Mouse (Mus musculus) gastrocnemius, adult 2 months (tissue): ENCODE data around the gene Aldh3a2. TPM values are rescaled to one million over a fixed set of nuclear protein-coding genes. Genes with fewer than 3 reads are reported as not detected.

Source experiments
- DNase-seq: peaks from one replicate; pipeline ENCODE4 v3.0.0; 2022
- H3K27ac ChIP-seq: fragments of 200-600 bp; 2 replicates; pipeline ENCODE4 v1.8.1; 2022; ENCODE audit warnings: mild to moderate bottlenecking
- H3K4me3 ChIP-seq: fragments of 200-600 bp; 2 replicates; pipeline ENCODE4 v1.8.1; 2022; ENCODE audit warnings: mild to moderate bottlenecking, moderate library complexity
- CTCF ChIP-seq: fragments of 200-600 bp; IDR thresholded peaks from 2 replicates; pipeline ENCODE4 v1.8.1; 2022; ENCODE audit warnings: antibody characterized with exemption, mild to moderate bottlenecking, moderate library complexity
- intact Hi-C: fragments of 180-260 bp; cut with DNase I; formaldehyde crosslinking; loops from one replicate; pipeline ENCODE4 v1.15.1; 2025
- total RNA-seq, 2 experiments: library from RNA; stranded (reverse); gene quantifications; 2 replicates each; pipeline ENCODE4 v1.2.3; 2021

Aldh3a2 gene
- total RNA-seq, 2 experiments from 2014 or later = 12.0 to 13.0 TPM

- intact Hi-C loops = no loop called here
Observed at GRCm38 (mm10) chr11:61222971-61223745, 44.1 kb downstream of the Aldh3a2 start.

GRCm38 (mm10) chr11:61222007-61222406 lies 45.3 kb downstream of the Aldh3a2 start:
- TF ChIP-seq CTCF = no peak

More at GRCm38 (mm10) chr11:61222971-61223745, 44.1 kb downstream of the Aldh3a2 start:
- peak overlapping the region; percentile 59; the same call in 1 of the 2 replicates for H3K27ac ChIP-seq
- H3K4me3 ChIP-seq = no peak overlapping the region
- TF ChIP-seq CTCF = no peak
- peak; percentile 36 for DNase-seq

GRCm38 (mm10) chr11:61220156-61220881 lies 46.9 kb downstream of the Aldh3a2 start:
- 0 out of 2 replicates have a peak, but pooled peaks have one; percentile 13 for TF ChIP-seq CTCF
- DNase-seq = no peak
- H3K4me3 ChIP-seq = no peak overlapping the region
- intact Hi-C loops = no loop called here
- H3K27ac ChIP-seq = no peak overlapping the region

More at GRCm38 (mm10) chr11:61222007-61222406, 45.3 kb downstream of the Aldh3a2 start:
- Histone ChIP-seq H3K4me3 (no peak overlapping the region), H3K27ac (no peak overlapping the region)
- DNase-seq = no peak
- intact Hi-C loops = no loop called here

- Histone ChIP-seq H3K4me3 (no peak overlapping the region), H3K27ac (no peak overlapping the region)
- DNase-seq = no peak
- intact Hi-C loops = no loop called here
- TF ChIP-seq CTCF = no peak
Observed at GRCm38 (mm10) chr11:61215936-61216335, 51.3 kb downstream of the Aldh3a2 start.

GRCm38 (mm10) chr11:61212102-61212501 lies 55.2 kb downstream of the Aldh3a2 start:
- DNase-seq = peak; percentile 27
- TF ChIP-seq CTCF = peak; percentile 36

GRCm38 (mm10) chr11:61208316-61208715 lies 58.9 kb downstream of the Aldh3a2 start:
- Histone ChIP-seq H3K27ac (peak overlapping the region; percentile 41; the same call in 1 of the 2 replicates), H3K4me3 (no peak overlapping the region)
- peak; percentile 36 for DNase-seq
- no peak for TF ChIP-seq CTCF
- intact Hi-C loops = no loop called here

More at GRCm38 (mm10) chr11:61212102-61212501, 55.2 kb downstream of the Aldh3a2 start:
- no peak overlapping the region for H3K27ac ChIP-seq
- H3K4me3 ChIP-seq = no peak overlapping the region
- intact Hi-C loops = no loop called here

GRCm38 (mm10) chr11:61207487-61208246 lies 59.6 kb downstream of the Aldh3a2 start, which contains the start of gene Aldh3a1:
Gene Aldh3a1 (plus strand): TSS chr11:61207537.
- no peak within 1 kb of the TSS for H3K4me3 ChIP-seq
- no peak for DNase-seq
- no peak for TF ChIP-seq CTCF
- intact Hi-C loops = no loop called here
- peak within 1 kb of the TSS; percentile 41; the same call in 1 of the 2 replicates for H3K27ac ChIP-seq

GRCm38 (mm10) chr11:61206136-61206535 lies 61.1 kb downstream of the Aldh3a2 start:
- no peak for TF ChIP-seq CTCF
- intact Hi-C loops = no loop called here
- H3K27ac ChIP-seq = no peak overlapping the region
- no peak for DNase-seq
- H3K4me3 ChIP-seq = no peak overlapping the region

GRCm38 (mm10) chr11:61205167-61205950 lies 61.9 kb downstream of the Aldh3a2 start:
- no peak for DNase-seq
- Histone ChIP-seq H3K27ac (no peak overlapping the region), H3K4me3 (no peak overlapping the region)
- no peak for TF ChIP-seq CTCF
- intact Hi-C loops = no loop called here

- intact Hi-C loops = no loop called here
- TF ChIP-seq CTCF = no peak
- no peak for DNase-seq
- Histone ChIP-seq H3K4me3 (no peak overlapping the region), H3K27ac (no peak overlapping the region)
Observed at GRCm38 (mm10) chr11:61202810-61203209, 64.5 kb downstream of the Aldh3a2 start.

GRCm38 (mm10) chr11:61202186-61202585 lies 65.1 kb downstream of the Aldh3a2 start:
- Histone ChIP-seq H3K4me3 (no peak overlapping the region), H3K27ac (no peak overlapping the region)
- TF ChIP-seq CTCF = no peak
- no peak for DNase-seq
- intact Hi-C loops = no loop called here
